Mouse (Mus musculus) kidney, adult 2 months (tissue): ENCODE results near the gene Fnip2.

Source experiments
- CTCF ChIP-seq: fragments of 200-500 bp; conservative IDR thresholded peaks from 2 replicates; pipeline ENCODE4 v1.5.1; 2011; ENCODE audit warnings: low read depth, mild to moderate bottlenecking, control low read depth, low read length, moderate library complexity, mixed read lengths; ENCODE audit not compliant: insufficient read depth, insufficient read length
- POLR2A ChIP-seq: fragments of 200-500 bp; IDR thresholded peaks from one replicate; pipeline ENCODE4 v1.6.1; 2011; ENCODE audit warnings: low read depth, low read length, control low read depth

DNA sequence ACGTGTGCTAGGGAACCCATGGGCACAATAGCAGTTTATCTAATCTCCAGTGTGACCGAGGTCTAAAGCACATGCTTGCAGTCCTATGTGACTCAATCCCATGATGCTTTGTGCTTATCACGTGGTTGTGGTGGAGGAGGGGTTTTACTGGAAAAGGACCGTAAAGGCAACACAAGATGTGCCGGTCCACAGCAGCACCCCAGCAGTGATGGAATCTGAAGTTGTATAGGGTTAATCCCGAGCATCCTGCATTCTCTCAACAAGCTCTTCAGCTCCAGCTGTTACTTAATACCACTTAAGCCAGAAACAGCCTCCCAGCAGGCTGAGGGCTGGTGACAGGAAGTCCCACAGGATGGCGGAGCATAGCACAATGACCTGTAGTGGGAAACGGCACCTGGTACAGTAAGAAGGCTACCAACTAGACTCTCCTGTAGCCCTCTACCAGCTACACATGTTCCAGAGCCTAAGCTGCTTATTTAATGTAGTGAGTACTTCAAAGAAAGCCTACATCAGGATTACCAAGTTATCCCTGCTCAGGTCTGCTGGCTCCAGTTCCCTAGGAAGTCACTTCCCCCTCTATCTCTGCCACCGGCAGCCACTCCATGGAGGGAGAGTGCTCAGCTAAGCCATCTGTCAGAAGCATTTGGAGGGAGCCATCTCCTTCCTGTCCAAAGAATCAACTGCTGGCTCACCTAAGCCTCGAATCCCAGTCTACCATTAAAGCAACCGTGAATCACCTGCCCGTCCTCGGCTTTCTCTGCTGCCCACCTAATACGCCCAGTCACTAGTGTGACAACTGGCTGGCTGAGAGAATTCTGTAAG is 51.3 kb downstream of the Fnip2 start:
- TF ChIP-seq CTCF, result no peak
- no peak for TF ChIP-seq POLR2A
